Mouse (Mus musculus) kidney, adult 2 months (tissue): ENCODE results near the gene Plekhg6.

Experiments
- CTCF ChIP-seq: fragments of 200-500 bp; conservative IDR thresholded peaks from 2 replicates; pipeline ENCODE4 v1.5.1; 2011; ENCODE audit warnings: low read depth, mild to moderate bottlenecking, control low read depth, low read length, moderate library complexity, mixed read lengths; ENCODE audit not compliant: insufficient read depth, insufficient read length
- POLR2A ChIP-seq: fragments of 200-500 bp; IDR thresholded peaks from one replicate; pipeline ENCODE4 v1.6.1; 2011; ENCODE audit warnings: low read depth, low read length, control low read depth

DNA sequence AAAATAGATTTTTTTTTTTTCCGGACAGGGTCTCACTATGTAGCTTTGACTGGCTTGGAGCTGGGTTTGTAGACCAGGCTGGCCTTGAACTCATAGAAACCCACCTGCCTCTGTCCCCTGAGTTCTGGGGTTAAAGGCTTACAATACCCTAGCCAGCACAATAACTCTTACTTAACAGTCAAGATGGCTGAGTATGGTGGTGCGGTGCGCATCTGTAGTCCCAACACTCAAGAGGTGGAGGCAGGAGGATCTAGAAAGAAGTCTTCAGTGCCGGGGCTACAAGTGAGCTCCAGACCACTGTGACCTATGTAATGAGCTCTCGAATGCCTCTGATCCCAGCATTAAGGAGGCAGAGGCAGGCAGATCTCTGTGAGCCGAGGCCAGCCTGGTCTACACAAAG is 31.1 kb upstream of the Plekhg6 start:
- TF ChIP-seq CTCF = no peak
- TF ChIP-seq POLR2A = no peak
